ENCODE assay signal across 8 mouse cellular contexts in the genomic region with DNA sequence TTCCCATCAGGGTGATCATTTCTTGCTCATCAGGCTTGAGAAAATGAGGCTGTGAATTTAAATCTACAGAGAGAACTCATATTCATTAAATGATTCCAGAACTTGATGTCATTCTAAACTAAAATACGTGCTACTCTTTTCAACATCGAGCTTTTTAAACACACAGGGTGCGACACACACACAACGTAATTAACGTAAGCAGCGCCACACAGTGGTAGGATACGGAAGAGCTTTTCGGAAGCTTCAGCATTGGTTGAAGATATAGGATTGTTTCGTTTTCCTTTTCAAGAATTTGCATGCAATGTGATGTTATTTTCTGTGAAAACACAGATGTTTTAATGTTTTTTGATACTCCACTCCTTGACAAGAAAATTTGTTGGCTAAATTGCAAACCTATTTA.
DNase-seq lines count a peak whose midpoint lies in the region; ATAC-seq and TF ChIP-seq lines count a peak whose summit lies in the region.
"Had no signal": no experiment of that assay in that cellular context is flagged by ENCODE, and none has a peak within 500 bp of the region (broad histone marks: within the 10 kb centered on the region; RNA-seq: fewer than 3 reads in every experiment).

No protein-coding gene starts in this region.

- no peak for TF ChIP-seq POLR2A in MEL (IDR thresholded peaks at IDR 0.05; ENCODE audit: control insufficient read depth in 1 of 2, insufficient read depth in 1 of 2, low read depth in 1 of 2, low read length in 2 of 2, poor library complexity in 1 of 2)

- no peaks in the 10 kb centered on the region for H3K9me3 ChIP-seq in MEL (replicated peaks; ENCODE audit: insufficient read depth, low read length)
- no peaks in the 10 kb centered on the region for H3K9me3 ChIP-seq in neural tube, embryonic 15.5 days (replicated peaks)
- H3K9me3 ChIP-seq: limb, embryonic 12.5 days had no signal

- ATAC-seq in neural tube, embryonic 15.5 days (ENCODE audit: low FRiP score) = peak; percentile 82; the same call in 1 of the 2 replicates

- DNase-seq in MEL (ENCODE audit: low read depth, low spot score) = peak; percentile 86
- DNase-seq in cerebellum, postnatal 14 days = peak; percentile 73 to 83
- peak; percentile 35 to 51 for DNase-seq in frontal cortex, postnatal 25 days (ENCODE audit: low spot score in 2 of 2)
- peak; percentile 59 to 75 for DNase-seq in kidney, postnatal 25 days
- DNase-seq in lung, adult 18-20 months = peak; percentile 6 to 27

- TF ChIP-seq EP300 in MEL (IDR thresholded peaks at IDR 0.05; ENCODE audit: low read depth in 1 of 2, low read length in 2 of 2) = no peak

- H3K27ac ChIP-seq in MEL (ENCODE audit: control insufficient read depth, low read depth, low read length) = no peak overlapping the region
- H3K27ac ChIP-seq in neural tube, embryonic 15.5 days (replicated peaks) = no peak overlapping the region
- H3K27ac ChIP-seq: limb, embryonic 12.5 days had no signal

- no peaks in the 10 kb centered on the region for H3K27me3 ChIP-seq in C2C12 (ENCODE audit: control insufficient read depth, insufficient read depth, insufficient read length)
- no peaks in the 10 kb centered on the region for H3K27me3 ChIP-seq in MEL (ENCODE audit: control insufficient read depth in 1 of 2, insufficient read depth in 2 of 2, low read length in 2 of 2)
- H3K27me3 ChIP-seq in neural tube, embryonic 15.5 days (replicated peaks) = no peaks in the 10 kb centered on the region
- H3K27me3 ChIP-seq: limb, embryonic 12.5 days had no signal

- WGBS in neural tube, embryonic 15.5 days = 5% methylated on average over 9 of the region's 9 CpGs

- H3K79me2 ChIP-seq in C2C12 (ENCODE audit: control insufficient read depth, insufficient read depth) (no peaks in the 10 kb centered on the region), MEL (ENCODE audit: control insufficient read depth, insufficient read depth, low read length, poor library complexity) (no peaks in the 10 kb centered on the region)

- TF ChIP-seq CTCF in C2C12 (IDR thresholded peaks at IDR 0.05; ENCODE audit: control insufficient read depth, insufficient read depth, insufficient read length) (peak; percentile 43), MEL (IDR thresholded peaks at IDR 0.05 in 2 of 3, conservative IDR thresholded peaks at IDR 0.05 in 1 of 3; ENCODE audit: control insufficient read depth in 1 of 3, insufficient read depth in 1 of 3, low read depth in 2 of 3, low read length in 3 of 3, poor library complexity in 1 of 3, severe bottlenecking in 1 of 3) (peak; percentile 70 to 85 (median 71))

- no peaks in the 10 kb centered on the region for H3K79me3 ChIP-seq in C2C12 (ENCODE audit: low read depth)

- H3K36me3 ChIP-seq in C2C12 (ENCODE audit: control insufficient read depth, insufficient read depth) (no peaks in the 10 kb centered on the region), MEL (ENCODE audit: control insufficient read depth in 1 of 2, insufficient read depth in 2 of 2, low read length in 2 of 2) (peaks cover 0 to 5% of the 10 kb centered on the region in 2 experiments; a peak in 2 of 4 replicates)
- no peaks in the 10 kb centered on the region for H3K36me3 ChIP-seq in neural tube, embryonic 15.5 days
- H3K36me3 ChIP-seq: limb, embryonic 12.5 days had no signal

- TF ChIP-seq RAD21 in MEL (IDR thresholded peaks at IDR 0.05; ENCODE audit: low read depth, low read length) = peak; percentile 85

- no peak overlapping the region for H3K4me2 ChIP-seq in neural tube, embryonic 15.5 days
- H3K4me2 ChIP-seq: limb, embryonic 12.5 days had no signal

- H3K4me3 ChIP-seq in C2C12 (ENCODE audit: insufficient read depth, poor library complexity, severe bottlenecking) (no peak overlapping the region), MEL (ENCODE audit: control insufficient read depth in 1 of 2, insufficient read depth in 1 of 2, low read depth in 2 of 2, low read length in 2 of 2) (peak overlapping the region in 1 of 2 experiments; percentile 53; a peak in 2 of 4 replicates)
- H3K4me3 ChIP-seq in neural tube, embryonic 15.5 days (replicated peaks) = no peak overlapping the region
- H3K4me3 ChIP-seq: limb, embryonic 12.5 days had no signal

- peak overlapping the region; percentile 29; the same call in 1 of the 2 replicates for H3K9ac ChIP-seq in MEL (ENCODE audit: control insufficient read depth, low read depth, low read length, poor library complexity, severe bottlenecking)
- H3K9ac ChIP-seq in neural tube, embryonic 15.5 days (replicated peaks) = no peak overlapping the region
- H3K9ac ChIP-seq: limb, embryonic 12.5 days had no signal

- H3ac ChIP-seq in C2C12 (ENCODE audit: control insufficient read depth, insufficient read length, low read depth) = no peak overlapping the region

- 0 out of 4 replicates have a peak, but pooled peaks cover 0 to 2% of the 10 kb centered on the region in 2 experiments for H3K4me1 ChIP-seq in MEL (ENCODE audit: control insufficient read depth in 1 of 2, insufficient read depth in 2 of 2, low read length in 2 of 2)
- H3K4me1 ChIP-seq in neural tube, embryonic 15.5 days = no peaks in the 10 kb centered on the region
- H3K4me1 ChIP-seq: limb, embryonic 12.5 days had no signal

TF ChIP-seq in C2C12, 6 proteins besides CTCF, POLR2A, EP300 and RAD21:
- TF ChIP-seq FOSL1 (IDR thresholded peaks at IDR 0.05; ENCODE audit: insufficient read depth, low read length, poor library complexity, severe bottlenecking) (no peak), MYOG (IDR thresholded peaks at IDR 0.05; ENCODE audit: control insufficient read depth, extremely low read depth, insufficient read length) (no peak), MYOD1 (IDR thresholded peaks at IDR 0.05; ENCODE audit: control insufficient read depth, insufficient read length, low read depth) (no peak), MAX (IDR thresholded peaks at IDR 0.05) (no peak), USF1 (IDR thresholded peaks at IDR 0.05; ENCODE audit: low read depth) (no peak), CEBPB (IDR thresholded peaks at IDR 0.05; ENCODE audit: low read depth) (no peak)

TF ChIP-seq in MEL, 35 proteins besides CTCF, POLR2A, EP300 and RAD21:
- peak; percentile 87 for TF ChIP-seq SMC3 (IDR thresholded peaks at IDR 0.05; ENCODE audit: low read depth, low read length)
- no peak for TF ChIP-seq POLR2AphosphoS5 (IDR thresholded peaks at IDR 0.05; ENCODE audit: borderline replicate concordance, low read depth, low read length)
- peak; percentile 55 for TF ChIP-seq ZC3H11A (IDR thresholded peaks at IDR 0.05; ENCODE audit: low read depth, low read length)

Comparison
In these comparisons a context has a peak if more than half of its experiments do, and no peak if none do; other contexts are left out.
1. DNase-seq: peak in every context shown above with its lines; median percentile 86 in MEL; 78 in cerebellum, postnatal 14 days; 67 in kidney, postnatal 25 days; 43 in frontal cortex, postnatal 25 days; 16 in lung, adult 18-20 months.